Mouse (Mus musculus) E14TG2a.4 (cell line): ENCODE results near the gene Stx18.

Experiments used
- CTCF ChIP-seq: conservative IDR thresholded peaks from 2 replicates; pipeline ENCODE4 v1.5.1; 2014; ENCODE audit warnings: low read length
- NANOG ChIP-seq: IDR thresholded peaks from 2 replicates; pipeline ENCODE4 v1.6.1; 2014; ENCODE audit warnings: borderline replicate concordance, low read length, mixed read lengths
- POU5F1 ChIP-seq: IDR thresholded peaks from 2 replicates; pipeline ENCODE4 v1.6.1; 2014; ENCODE audit warnings: low read length, borderline replicate concordance

GRCm38 (mm10) chr5:38174256-38174912 is 135.8 kb downstream of the Stx18 start:
- TF ChIP-seq CTCF, result no peak
- no peak for TF ChIP-seq NANOG
- no peak for TF ChIP-seq POU5F1
